Mouse (Mus musculus) T-helper 1 cell (primary cell): Measurements from ENCODE around the gene Chst3.
"Not testable (repeated sequence)": the region's sequence is repeated elsewhere in the genome, so short reads cannot be mapped to it uniquely, and the experiment has no call there.

ENCODE experiments used
- in situ Hi-C: fragments of 300-600 bp; cut with MboI, MseI; formaldehyde crosslinking; loops from one replicate; pipeline ENCODE4 v1.15.1; 2025; ENCODE audit warnings: high pct_unique_total_duplicates

The Chst3 gene

GRCm38 (mm10) chr10:60234006-60234405 is 14.9 kb upstream of the Chst3 start:
- in situ Hi-C loops, result loop anchor here (5.0 kb wide), 1 partner anchor 82 kb away; no protein-coding TSS in a partner anchor

GRCm38 (mm10) chr10:60230321-60231088 is 11.4 kb upstream of the Chst3 start:
- in situ Hi-C loops, result loop anchor here (5.0 kb wide), 1 partner anchor 78 kb away; no protein-coding TSS in a partner anchor

- in situ Hi-C loops, result no loop called here
These were observed 10.1 kb upstream of the Chst3 start for GRCm38 (mm10) chr10:60229113-60229512.

GRCm38 (mm10) chr10:60227666-60228065 is 8.6 kb upstream of the Chst3 start:
- in situ Hi-C loops, result no loop called here

- in situ Hi-C loops, result no loop called here
These were observed 5.5 kb upstream of the Chst3 start for GRCm38 (mm10) chr10:60224601-60225000.

- in situ Hi-C loops, result not testable (repeated sequence)
These were observed 2.7 kb upstream of the Chst3 start for GRCm38 (mm10) chr10:60221571-60222259.

- in situ Hi-C loops, result no loop called here
These were observed 1.5 kb upstream of the Chst3 start for GRCm38 (mm10) chr10:60220607-60221006.

GRCm38 (mm10) chr10:60220042-60220523 is 1.0 kb upstream of the Chst3 start:
- in situ Hi-C loops, result no loop called here

GRCm38 (mm10) chr10:60218033-60218590 is 948 bp downstream of the Chst3 start:
- in situ Hi-C loops, result loop anchor here (5.0 to 10.0 kb wide), 2 partner anchors 49 to 323 kb away; no protein-coding TSS in a partner anchor

GRCm38 (mm10) chr10:60216331-60217095 is 2.5 kb downstream of the Chst3 start:
- in situ Hi-C loops, result loop anchor here (5.0 to 10.0 kb wide), 2 partner anchors 51 to 322 kb away; no protein-coding TSS in a partner anchor

GRCm38 (mm10) chr10:60215077-60215960 is 3.7 kb downstream of the Chst3 start:
- in situ Hi-C loops, result loop anchor here (5.0 to 10.0 kb wide), 2 partner anchors 52 to 321 kb away; no protein-coding TSS in a partner anchor

GRCm38 (mm10) chr10:60212589-60213379 is 6.3 kb downstream of the Chst3 start:
- in situ Hi-C loops, result loop anchor here (10.0 kb wide), 1 partner anchor 318 kb away; no protein-coding TSS in a partner anchor

- in situ Hi-C loops, result loop anchor here (10.0 kb wide), 1 partner anchor 317 kb away; no protein-coding TSS in a partner anchor
These were observed 7.5 kb downstream of the Chst3 start for GRCm38 (mm10) chr10:60211501-60212005.

- in situ Hi-C loops, result loop anchor here (10.0 kb wide), 1 partner anchor 316 kb away; no protein-coding TSS in a partner anchor
These were observed 8.6 kb downstream of the Chst3 start for GRCm38 (mm10) chr10:60210468-60210867.

GRCm38 (mm10) chr10:60209237-60209636 is 9.8 kb downstream of the Chst3 start:
- in situ Hi-C loops, result no loop called here

GRCm38 (mm10) chr10:60207166-60207705 is 11.8 kb downstream of the Chst3 start:
- in situ Hi-C loops, result no loop called here

- in situ Hi-C loops, result no loop called here
These were observed 13.3 kb downstream of the Chst3 start for GRCm38 (mm10) chr10:60205601-60206241.

- in situ Hi-C loops, result no loop called here
These were observed 16.3 kb downstream of the Chst3 start for GRCm38 (mm10) chr10:60202785-60203184.
